Mouse (Mus musculus) embryonic stem cell, embryonic (primary cell): ENCODE results near the gene Meiob.

Experiments used
- CTCF ChIA-PET, 4 experiments: fragments of 300-600 bp in 2 of 4; fragments of 350-600 bp in 2 of 4; sonication (Branson Sonifier 250); formaldehyde crosslinking; loops; one replicate each; lab custom pipeline; 2022; ENCODE audit warnings: inconsistent platforms in 2 of 4; lab: Charles Lee
- POLR2A ChIA-PET, 4 experiments: fragments of 300-600 bp in 2 of 4; fragments of 350-600 bp in 2 of 4; sonication (Branson Sonifier 250); formaldehyde crosslinking; loops; one replicate each; lab custom pipeline; 2022; ENCODE audit warnings: antibody characterized with exemption in 4 of 4, inconsistent platforms in 1 of 4; lab: Charles Lee

The Meiob gene

GRCm38 (mm10) chr17:24849733-24850064 lies 45.6 kb downstream of the Meiob start:
- POLR2A ChIA-PET: interaction anchor here in 3 of 4 experiments (0.6 to 8.5 kb wide), 97 partner anchors 8 to 947 kb away, joined by 3 to 92 read pairs (median 5); partner anchors contain the start of genes Eme2 (in 3 of the 3), Hagh (in 3 of the 3), Igfals (in 3 of the 3) and Jpt2 (in 3 of the 3)
- CTCF ChIA-PET: interaction anchor here in 2 of 4 experiments (0.6 to 1.8 kb wide), 15 partner anchors 9 to 718 kb away, joined by 3 to 9 read pairs (median 4); partner anchors contain the start of genes Hagh (in 2 of the 2), Mapk8ip3 (in 1 of the 2), Nubp2 (in 1 of the 2) and Spsb3 (in 1 of the 2)

GRCm38 (mm10) chr17:24850065-24850772 lies 46.1 kb downstream of the Meiob start, which contains the start of gene Fahd1:
TSS of gene Fahd1 (minus strand) at chr17:24850364.
- CTCF ChIA-PET: interaction anchor here in 3 of 4 experiments (0.6 to 1.8 kb wide), 17 partner anchors 10 to 718 kb away, joined by 3 to 9 read pairs (median 4); partner anchors contain the start of genes Hagh (in 2 of the 3), Mapk8ip3 (in 1 of the 3), Nubp2 (in 1 of the 3) and Spsb3 (in 1 of the 3)
- POLR2A ChIA-PET: interaction anchor here (0.6 to 8.5 kb wide), 99 partner anchors 10 to 947 kb away, joined by 3 to 92 read pairs (median 5); partner anchors contain the start of genes Eme2 (in 3 of the 4), Hagh (in 3 of the 4), Igfals (in 3 of the 4) and Jpt2 (in 3 of the 4)

GRCm38 (mm10) chr17:24850773-24851127 lies 46.7 kb downstream of the Meiob start:
- ChIA-PET CTCF (interaction anchor here in 3 of 4 experiments (0.6 to 1.7 kb wide), 15 partner anchors 27 to 717 kb away, joined by 3 to 9 read pairs (median 3); partner anchors contain the start of genes Mapk8ip3 (in 1 of the 3), Spsb3 (in 1 of the 3) and Ube2i (in 1 of the 3)), POLR2A (interaction anchor here (0.6 to 8.5 kb wide), 73 partner anchors 9 to 946 kb away, joined by 3 to 92 read pairs (median 6); partner anchors contain the start of genes Eme2 (in 3 of the 4), Hagh (in 3 of the 4), Jpt2 (in 3 of the 4) and Mrps34 (in 3 of the 4))

GRCm38 (mm10) chr17:24851381-24852125 lies 47.5 kb downstream of the Meiob start:
- POLR2A ChIA-PET: interaction anchor here in 3 of 4 experiments (0.6 to 8.5 kb wide), 30 partner anchors 11 to 324 kb away, joined by 3 to 92 read pairs (median 10); partner anchors contain the start of genes Eme2 (in 2 of the 3), Hagh (in 2 of the 3), Hs3st6 (in 2 of the 3) and Igfals (in 2 of the 3)

GRCm38 (mm10) chr17:24855838-24856464 lies 51.9 kb downstream of the Meiob start:
- ChIA-PET POLR2A (interaction anchor here in 2 of 4 experiments (1.7 to 24.0 kb wide), 4 partner anchors 18 to 418 kb away, joined by 3 to 369 read pairs (median 246); partner anchors contain the start of genes Nubp2 (in 2 of the 2), Spsb3 (in 2 of the 2), Eme2 (in 1 of the 2) and Mrps34 (in 1 of the 2)), CTCF (interaction anchor here in 2 of 4 experiments (0.5 to 0.6 kb wide), 2 partner anchors 169 to 414 kb away, joined by 3 to 4 read pairs; no protein-coding TSS in a partner anchor)

More at GRCm38 (mm10) chr17:24851381-24852125, 47.5 kb downstream of the Meiob start:
- CTCF ChIA-PET: interaction anchor here in 2 of 4 experiments (0.6 to 1.7 kb wide), 7 partner anchors 26 to 129 kb away, joined by 3 to 6 read pairs (median 3); partner anchors contain the start of gene Spsb3 (in 1 of the 2)

- CTCF ChIA-PET: interaction anchor here in 1 of 4 experiments (1.4 kb wide), 1 partner anchor 26 kb away, joined by 4 read pairs; no protein-coding TSS in a partner anchor
These were observed 52.5 kb downstream of the Meiob start for GRCm38 (mm10) chr17:24856589-24856988.

GRCm38 (mm10) chr17:24857831-24858470 lies 53.9 kb downstream of the Meiob start:
- ChIA-PET CTCF (interaction anchor here in 1 of 4 experiments (1.4 kb wide), 1 partner anchor 24 kb away, joined by 4 read pairs; no protein-coding TSS in a partner anchor), POLR2A (interaction anchor here in 3 of 4 experiments (1.2 to 24.0 kb wide), 7 partner anchors 9 to 39 kb away, joined by 3 to 369 read pairs (median 6); partner anchors contain the start of genes Eme2 (in 2 of the 3), Mrps34 (in 2 of the 3), Nubp2 (in 2 of the 3) and Spsb3 (in 2 of the 3))

More at GRCm38 (mm10) chr17:24856589-24856988, 52.5 kb downstream of the Meiob start:
- POLR2A ChIA-PET: interaction anchor here in 3 of 4 experiments (0.8 to 24.0 kb wide), 7 partner anchors 18 to 418 kb away, joined by 3 to 369 read pairs (median 6); partner anchors contain the start of genes Eme2 (in 2 of the 3), Mrps34 (in 2 of the 3), Nme3 (in 2 of the 3) and Nubp2 (in 2 of the 3)

- CTCF ChIA-PET: no interaction called here
- POLR2A ChIA-PET: interaction anchor here in 2 of 4 experiments (1.1 to 24.0 kb wide), 6 partner anchors 8 to 35 kb away, joined by 3 to 369 read pairs (median 108); partner anchors contain the start of genes Eme2 (in 2 of the 2), Nubp2 (in 2 of the 2), Spsb3 (in 2 of the 2) and Fahd1 (in 1 of the 2)
These were observed 54.9 kb downstream of the Meiob start for GRCm38 (mm10) chr17:24858967-24859366.

- ChIA-PET CTCF (no interaction called here), POLR2A (interaction anchor here in 3 of 4 experiments (0.6 to 24.0 kb wide), 12 partner anchors 10 to 76 kb away, joined by 3 to 369 read pairs (median 5); partner anchors contain the start of genes Fahd1 (in 3 of the 3), Eme2 (in 2 of the 3), Nubp2 (in 2 of the 3) and Spsb3 (in 2 of the 3))
These were observed 56.0 kb downstream of the Meiob start for GRCm38 (mm10) chr17:24860076-24860475.

GRCm38 (mm10) chr17:24861785-24862184 lies 57.7 kb downstream of the Meiob start:
- POLR2A ChIA-PET: interaction anchor here in 3 of 4 experiments (1.2 to 24.0 kb wide), 8 partner anchors 11 to 908 kb away, joined by 3 to 369 read pairs (median 65); partner anchors contain the start of genes Fahd1 (in 3 of the 3), Nubp2 (in 2 of the 3), Spsb3 (in 2 of the 3) and Eme2 (in 1 of the 3)
- CTCF ChIA-PET: no interaction called here

GRCm38 (mm10) chr17:24865776-24866175 lies 61.7 kb downstream of the Meiob start, which contains the start of gene Igfals:
TSS of gene Igfals (plus strand) at chr17:24865997.
- POLR2A ChIA-PET: interaction anchor here (0.7 to 24.0 kb wide), 12 partner anchors 8 to 132 kb away, joined by 3 to 369 read pairs (median 4); partner anchors contain the start of genes Fahd1 (in 3 of the 4), Jpt2 (in 2 of the 4), Nubp2 (in 2 of the 4) and Spsb3 (in 2 of the 4)
- CTCF ChIA-PET: no interaction called here

GRCm38 (mm10) chr17:24867914-24868313 lies 63.8 kb downstream of the Meiob start:
- ChIA-PET POLR2A (interaction anchor here in 2 of 4 experiments (1.0 to 24.0 kb wide), 8 partner anchors 6 to 122 kb away, joined by 3 to 369 read pairs (median 40); partner anchors contain the start of genes Fahd1 (in 2 of the 2), Nubp2 (in 2 of the 2), Spsb3 (in 2 of the 2) and Eme2 (in 1 of the 2)), CTCF (no interaction called here)

GRCm38 (mm10) chr17:24873695-24874404 lies 69.8 kb downstream of the Meiob start:
- POLR2A ChIA-PET: interaction anchor here (0.6 to 24.0 kb wide), 34 partner anchors 5 to 400 kb away, joined by 3 to 369 read pairs (median 4); partner anchors contain the start of genes Eme2 (in 3 of the 4), Fahd1 (in 3 of the 4), Mrps34 (in 3 of the 4) and Igfals (in 2 of the 4)
- CTCF ChIA-PET: interaction anchor here in 3 of 4 experiments (0.8 to 2.3 kb wide), 7 partner anchors 8 to 373 kb away, joined by 3 to 8 read pairs (median 4); partner anchors contain the start of genes Eme2 (in 1 of the 3), Mrps34 (in 1 of the 3) and Msrb1 (in 1 of the 3)

GRCm38 (mm10) chr17:24874405-24874745 lies 70.3 kb downstream of the Meiob start:
- POLR2A ChIA-PET: interaction anchor here (0.6 to 24.0 kb wide), 28 partner anchors 5 to 399 kb away, joined by 3 to 369 read pairs (median 5); partner anchors contain the start of genes Eme2 (in 3 of the 4), Mrps34 (in 3 of the 4), Fahd1 (in 2 of the 4) and Igfals (in 2 of the 4)
- CTCF ChIA-PET: interaction anchor here in 3 of 4 experiments (0.8 to 2.3 kb wide), 7 partner anchors 8 to 373 kb away, joined by 3 to 8 read pairs (median 4); partner anchors contain the start of genes Eme2 (in 1 of the 3), Mrps34 (in 1 of the 3) and Msrb1 (in 1 of the 3)
